ENCODE assay signal across 22 mouse cellular contexts in the genomic region with DNA sequence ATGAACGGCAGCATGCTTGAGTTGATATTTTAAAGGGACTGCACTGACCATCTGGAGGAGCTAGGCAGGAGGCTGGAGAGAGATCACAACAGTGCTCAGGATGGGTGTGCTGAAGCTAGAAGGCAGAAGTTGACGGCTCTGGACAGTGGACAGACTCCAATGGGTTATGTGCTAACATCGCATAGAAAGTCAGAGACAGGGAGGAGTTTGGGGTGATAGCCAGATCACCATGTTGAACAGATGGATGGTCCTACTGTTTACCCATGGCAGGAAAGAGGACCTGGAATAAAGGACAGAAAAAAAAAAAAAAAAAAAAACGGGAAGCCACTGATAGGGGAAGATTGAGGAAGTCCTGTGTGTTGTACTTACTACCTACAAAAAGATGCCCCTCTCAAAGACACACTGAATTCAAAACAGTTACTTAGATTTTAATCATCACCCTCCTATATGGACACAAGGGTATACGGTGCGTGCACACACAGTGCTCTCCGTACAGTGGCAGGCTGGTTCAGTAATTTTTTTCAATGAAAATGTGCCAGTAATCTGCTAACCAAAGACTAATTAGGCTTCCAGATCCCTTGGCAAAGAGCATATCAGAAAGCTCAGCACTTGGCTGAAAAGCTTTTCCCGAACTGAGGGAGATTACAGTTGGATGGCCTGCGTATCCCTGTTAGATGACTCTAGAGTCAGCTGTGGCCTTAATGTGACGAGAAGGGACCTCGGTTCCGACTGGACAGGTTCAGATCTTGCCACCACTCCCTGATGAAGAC. TPM values are rescaled to one million over a fixed set of nuclear protein-coding genes. Genes with fewer than 3 reads are reported as not detected.
DNase-seq lines count a peak whose midpoint lies in the region; ATAC-seq and TF ChIP-seq lines count a peak whose summit lies in the region.
"Had no signal": no experiment of that assay in that cellular context is flagged by ENCODE, and none has a peak within 500 bp of the region (broad histone marks: within the 10 kb centered on the region; RNA-seq: fewer than 3 reads in every experiment).

No protein-coding gene starts in this region.

- no peak overlapping the region for H3K9ac ChIP-seq in hindbrain, embryonic 16.5 days (ENCODE audit: low read depth, low read length)
- no peak overlapping the region for H3K9ac ChIP-seq in hindbrain, embryonic 12.5 days
- H3K9ac ChIP-seq in forebrain, postnatal 0 days: no peak overlapping the region
- no peak overlapping the region for H3K9ac ChIP-seq in neural tube, embryonic 15.5 days (replicated peaks)
- H3K9ac ChIP-seq: heart, embryonic 12.5 days; hindbrain, embryonic 14.5 days; kidney, embryonic 15.5 days; limb, embryonic 13.5 days; liver, embryonic 14.5 days; neural tube, embryonic 13.5 days had no signal

- no peaks in the 10 kb centered on the region for H3K27me3 ChIP-seq in hindbrain, embryonic 16.5 days (replicated peaks; ENCODE audit: control insufficient read depth, insufficient read depth, low read length)
- H3K27me3 ChIP-seq in hindbrain, embryonic 12.5 days: no peaks in the 10 kb centered on the region
- H3K27me3 ChIP-seq in forebrain, postnatal 0 days (ENCODE audit: insufficient read depth, low read length): no peaks in the 10 kb centered on the region; the same call in 1 of the 2 replicates
- H3K27me3 ChIP-seq in neural tube, embryonic 15.5 days (replicated peaks): no peaks in the 10 kb centered on the region
- H3K27me3 ChIP-seq: kidney, embryonic 15.5 days; limb, embryonic 13.5 days; neural tube, embryonic 13.5 days had no signal

- no peak for TF ChIP-seq CTCF in forebrain, postnatal 0 days (IDR thresholded peaks at IDR 0.05; ENCODE audit: low read depth)

- WGBS in hindbrain, embryonic 16.5 days: 73% methylated on average over 12 of the region's 12 CpGs
- WGBS in hindbrain, embryonic 12.5 days: 89% methylated on average over 12 of the region's 12 CpGs
- WGBS in forebrain, postnatal 0 days: 57% methylated on average over 12 of the region's 12 CpGs
- 92% methylated on average over 12 of the region's 12 CpGs for WGBS in neural tube, embryonic 15.5 days

- H3K36me3 ChIP-seq in hindbrain, embryonic 16.5 days (ENCODE audit: control insufficient read depth, insufficient read depth, low read length): no peaks in the 10 kb centered on the region
- no peaks in the 10 kb centered on the region for H3K36me3 ChIP-seq in hindbrain, embryonic 12.5 days
- no peaks in the 10 kb centered on the region for H3K36me3 ChIP-seq in forebrain, postnatal 0 days (ENCODE audit: insufficient read depth)
- H3K36me3 ChIP-seq in neural tube, embryonic 15.5 days: no peaks in the 10 kb centered on the region
- H3K36me3 ChIP-seq: embryonic facial prominence, embryonic 10.5 days; heart, embryonic 12.5 days; kidney, embryonic 15.5 days; limb, embryonic 13.5 days; midbrain, embryonic 10.5 days; neural tube, embryonic 13.5 days had no signal

- H3K9me3 ChIP-seq in hindbrain, embryonic 16.5 days (ENCODE audit: control insufficient read depth, low read length): no peaks in the 10 kb centered on the region
- H3K9me3 ChIP-seq in hindbrain, embryonic 12.5 days (replicated peaks): no peaks in the 10 kb centered on the region
- no peaks in the 10 kb centered on the region for H3K9me3 ChIP-seq in forebrain, postnatal 0 days (ENCODE audit: low read length)
- no peaks in the 10 kb centered on the region for H3K9me3 ChIP-seq in neural tube, embryonic 15.5 days (replicated peaks)
- H3K9me3 ChIP-seq: embryonic facial prominence, embryonic 10.5 days; heart, embryonic 12.5 days; kidney, embryonic 15.5 days; limb, embryonic 13.5 days; midbrain, embryonic 10.5 days; neural tube, embryonic 13.5 days had no signal

- DNase-seq in cerebellum, adult 11 months: peak; percentile 53
- peak; percentile 81 for DNase-seq in cerebellum, adult 9-10 months
- DNase-seq in forebrain, postnatal 0 days: peak; percentile 18
- DNase-seq: adrenal gland, adult 2 months; B cell, adult 2 months; heart, adult 11 months; heart, postnatal 14 days; thymus, adult 2 months had no signal

- no peak overlapping the region for H3K4me3 ChIP-seq in hindbrain, embryonic 16.5 days (ENCODE audit: low read length)
- H3K4me3 ChIP-seq in hindbrain, embryonic 12.5 days: no peak overlapping the region
- H3K4me3 ChIP-seq in forebrain, postnatal 0 days (ENCODE audit: low read depth, low read length): no peak overlapping the region
- no peak overlapping the region for H3K4me3 ChIP-seq in neural tube, embryonic 15.5 days (replicated peaks)
- H3K4me3 ChIP-seq: embryonic facial prominence, embryonic 10.5 days; heart, embryonic 12.5 days; kidney, embryonic 15.5 days; limb, embryonic 13.5 days; midbrain, embryonic 10.5 days; neural tube, embryonic 13.5 days had no signal

- peak; percentile 34; the same call in 1 of the 2 replicates for ATAC-seq in hindbrain, embryonic 16.5 days
- ATAC-seq in hindbrain, embryonic 12.5 days (ENCODE audit: low FRiP score): no peak
- ATAC-seq in forebrain, postnatal 0 days: peak; percentile 62
- ATAC-seq in neural tube, embryonic 15.5 days (ENCODE audit: low FRiP score): no peak
- no peak for ATAC-seq in monocyte, adult 5-6 weeks (replicated peaks; ENCODE audit: insufficient number of reproducible peaks, low FRiP score, low TSS enrichment, poor library complexity, severe bottlenecking)
- ATAC-seq: intestine, postnatal 0 days had no signal

- no peak overlapping the region for H3K4me2 ChIP-seq in hindbrain, embryonic 16.5 days (ENCODE audit: low read length)
- no peak overlapping the region for H3K4me2 ChIP-seq in hindbrain, embryonic 12.5 days (replicated peaks)
- no peak overlapping the region for H3K4me2 ChIP-seq in forebrain, postnatal 0 days (ENCODE audit: low read depth)
- H3K4me2 ChIP-seq in neural tube, embryonic 15.5 days: no peak overlapping the region
- H3K4me2 ChIP-seq: heart, embryonic 12.5 days; hindbrain, embryonic 14.5 days; kidney, embryonic 15.5 days; limb, embryonic 13.5 days; neural tube, embryonic 13.5 days had no signal

- H3K27ac ChIP-seq in hindbrain, embryonic 16.5 days (ENCODE audit: low read depth, low read length): no peak overlapping the region
- no peak overlapping the region for H3K27ac ChIP-seq in hindbrain, embryonic 12.5 days
- no peak overlapping the region for H3K27ac ChIP-seq in forebrain, postnatal 0 days (ENCODE audit: low read depth, low read length)
- H3K27ac ChIP-seq in neural tube, embryonic 15.5 days (replicated peaks): no peak overlapping the region
- H3K27ac ChIP-seq: embryonic facial prominence, embryonic 10.5 days; hindbrain, embryonic 14.5 days; kidney, embryonic 15.5 days; limb, embryonic 13.5 days; liver, embryonic 14.5 days; macrophage; midbrain, embryonic 10.5 days; neural tube, embryonic 13.5 days had no signal

- H3K4me1 ChIP-seq in hindbrain, embryonic 16.5 days (ENCODE audit: control insufficient read depth, insufficient read depth, low read depth, low read length): no peaks in the 10 kb centered on the region
- no peaks in the 10 kb centered on the region for H3K4me1 ChIP-seq in hindbrain, embryonic 12.5 days
- no peaks in the 10 kb centered on the region for H3K4me1 ChIP-seq in forebrain, postnatal 0 days (ENCODE audit: insufficient read depth)
- H3K4me1 ChIP-seq in neural tube, embryonic 15.5 days: peaks cover 5% of the 10 kb centered on the region; the same call in 1 of the 2 replicates
- H3K4me1 ChIP-seq: embryonic facial prominence, embryonic 10.5 days; heart, embryonic 12.5 days; midbrain, embryonic 10.5 days had no signal

RNA-seq across cellular contexts. Expression of a gene that starts 47.8 kb away (rescaled TPM):
- polyA plus RNA-seq in hindbrain, embryonic 16.5 days (2015; fragmentation: Nextera tagmentation; extraction: Ambion mirVana): 4.8 TPM in 2 replicates
- 14.7 and 15.2 TPM in 2 replicates for polyA plus RNA-seq in hindbrain, embryonic 12.5 days (2016; fragmentation: Nextera tagmentation; extraction: Ambion mirVana)
- 2.0 and 3.1 TPM in 2 replicates for total RNA-seq in forebrain, postnatal 0 days (2014; rRNA removed)
- 5.6 and 6.3 TPM in 2 replicates for polyA plus RNA-seq in forebrain, postnatal 0 days (2015; fragmentation: Nextera tagmentation; extraction: Ambion mirVana)
- 3.1 and 6.5 TPM in 2 replicates for polyA plus RNA-seq in neural tube, embryonic 15.5 days (2015; fragmentation: Nextera tagmentation; extraction: Ambion mirVana)
- not detected in 3 replicates for total RNA-seq in monocyte, adult 5-6 weeks (2017)
- polyA plus RNA-seq: macrophage had no signal

Comparison
In these comparisons a context has a peak if more than half of its experiments do, and no peak if none do; other contexts are left out.
1. ATAC-seq: peak in hindbrain, embryonic 16.5 days (single experiment) and forebrain, postnatal 0 days (single experiment); none in hindbrain, embryonic 12.5 days (single experiment), neural tube, embryonic 15.5 days (single experiment) and monocyte, adult 5-6 weeks (single experiment).
2. DNase-seq: peak in every context shown above with its lines; median percentile 81 in cerebellum, adult 9-10 months; 53 in cerebellum, adult 11 months; 18 in forebrain, postnatal 0 days.